Mouse (Mus musculus) C2C12 (cell line): ENCODE measurements at regions not wholly inside any gene's neighbourhood (a gene's known extent, or its start where the extent isn't known, plus 50 kb on each side); places are given as distances from the start of the nearest gene placed in this dataset.

Experiments
- CTCF ChIP-seq: IDR thresholded peaks from one replicate; pipeline ENCODE4 v1.5.1; 2011; ENCODE audit not compliant: control insufficient read depth, insufficient read depth, insufficient read length
- FOSL1 ChIP-seq: IDR thresholded peaks from one replicate; pipeline ENCODE4 v1.8.0; 2011; ENCODE audit warnings: mild to moderate bottlenecking, low read length; ENCODE audit not compliant: poor library complexity, insufficient read depth, severe bottlenecking
- MAX ChIP-seq: IDR thresholded peaks from one replicate; pipeline ENCODE4 v1.6.1; 2011; ENCODE audit warnings: mild to moderate bottlenecking, control low read depth
- MYOD1 ChIP-seq: IDR thresholded peaks from one replicate; pipeline ENCODE4 v1.6.1; 2011; ENCODE audit warnings: low read depth; ENCODE audit not compliant: control insufficient read depth, insufficient read length
- MYOG ChIP-seq: IDR thresholded peaks from one replicate; pipeline ENCODE4 v1.6.1; 2011; ENCODE audit not compliant: control insufficient read depth, insufficient read length; ENCODE audit errors: extremely low read depth
- USF1 ChIP-seq: IDR thresholded peaks from one replicate; pipeline ENCODE4 v1.6.1; 2011; ENCODE audit warnings: low read depth, mild to moderate bottlenecking, control low read depth, moderate library complexity

- TF ChIP-seq CTCF = no peak
- no peak for TF ChIP-seq USF1
- TF ChIP-seq MAX = no peak
- no peak for TF ChIP-seq MYOD1
- TF ChIP-seq MYOG = no peak
- no peak for TF ChIP-seq FOSL1
Observed at GRCm38 (mm10) chr15:36680361-36681140, 327.0 kb downstream of the Zfp706 start.
